Mouse (Mus musculus) erythroid progenitor cell, adult 5-6 weeks (primary cell): ENCODE measurements around the gene Washc1. TPM values are rescaled to one million over a fixed set of nuclear protein-coding genes. Genes with fewer than 3 reads are reported as not detected.

Experiments
- total RNA-seq, 2 experiments: library from RNA; stranded (forward) in 1 of 2; stranded (reverse) in 1 of 2; fragments of 150-400 nt in 1 of 2; fragments of 186-747, 209-891 nt in 1 of 2; gene quantifications; 2 replicates each; pipeline versions ENCODE4 v1.2.3 to v1.2.4; 2015 to 2017; ENCODE audit warnings: low replicate concordance in 2 of 2

The Washc1 gene
- total RNA-seq, 2 experiments from 2014 or later = 5.2 to 8.0 TPM

Other genes starting within 250 kb of the Washc1 start
- 18.9 and 22.7 TPM in 2 replicates for gene Ralbp1, start 225.7 kb upstream of the Washc1 start, total RNA-seq (2015; ENCODE audit: low replicate concordance)
- gene Ralbp1, start 225.7 kb upstream of the Washc1 start, total RNA-seq (2017; ENCODE audit: low replicate concordance) = 40.8 and 45.1 TPM in 2 replicates
- 10.9 and 16.9 TPM in 2 replicates for gene Twsg1, start 160.3 kb upstream of the Washc1 start, total RNA-seq (2015; ENCODE audit: low replicate concordance)
- 10.5 and 13.8 TPM in 2 replicates for gene Twsg1, start 160.3 kb upstream of the Washc1 start, total RNA-seq (2017; ENCODE audit: low replicate concordance)
- gene Ankrd12, start 34.5 kb upstream of the Washc1 start, total RNA-seq (2015; ENCODE audit: low replicate concordance) = 31.9 and 43.2 TPM in 2 replicates
- gene Ankrd12, start 34.5 kb upstream of the Washc1 start, total RNA-seq (2017; ENCODE audit: low replicate concordance) = 50.1 and 55.8 TPM in 2 replicates
- 59.1 and 96.6 TPM in 2 replicates for gene Ndufv2, start 10.0 kb upstream of the Washc1 start, total RNA-seq (2015; ENCODE audit: low replicate concordance)
- 55.8 and 57.4 TPM in 2 replicates for gene Ndufv2, start 10.0 kb upstream of the Washc1 start, total RNA-seq (2017; ENCODE audit: low replicate concordance)
- gene Ddx11, start 12.0 kb downstream of the Washc1 start, total RNA-seq (2015; ENCODE audit: low replicate concordance) = 9.6 and 15.5 TPM in 2 replicates
- 8.2 and 18.7 TPM in 2 replicates for gene Ddx11, start 12.0 kb downstream of the Washc1 start, total RNA-seq (2017; ENCODE audit: low replicate concordance)